Mouse (Mus musculus): ENCODE data around the gene Ank3. TPM values are rescaled to one million over a fixed set of nuclear protein-coding genes. Genes with fewer than 3 reads are reported as not detected.

Gene Ank3
- polyA plus RNA-seq, 1 experiment, result 39.1 TPM

GRCm38 (mm10) chr10:69883935-69884680 is 485.5 kb downstream of the Ank3 start:
- no peak for TF ChIP-seq CTCF (conservative IDR thresholded peaks at IDR 0.05; ENCODE audit: insufficient read depth, insufficient read length, low read depth, low read length)
- no peak for TF ChIP-seq POLR2A (IDR thresholded peaks at IDR 0.05; ENCODE audit: low read depth, low read length)
- 92% methylated on average over 4 of the region's 4 CpGs for WGBS
- no peak overlapping the region for H3K4me3 ChIP-seq (ENCODE audit: insufficient read depth, low read depth, low read length)
- H3K36me3 ChIP-seq (ENCODE audit: control insufficient read depth, insufficient read depth, low read length), result peaks cover 3% of the 10 kb centered on the region; the same call in 1 of the 2 replicates
- no peaks in the 10 kb centered on the region for H3K27me3 ChIP-seq (replicated peaks; ENCODE audit: control insufficient read depth, insufficient read depth, low read length)
- no peak overlapping the region for H3K27ac ChIP-seq (ENCODE audit: insufficient read depth, low read depth, low read length)
- peaks cover 3% of the 10 kb centered on the region; the same call in 1 of the 2 replicates for H3K4me1 ChIP-seq (ENCODE audit: control insufficient read depth, insufficient read depth, low read length)
- no peak for DNase-seq

GRCm38 (mm10) chr10:69888399-69888798 is 489.8 kb downstream of the Ank3 start:
- peaks cover 3% of the 10 kb centered on the region; the same call in 1 of the 2 replicates for H3K4me1 ChIP-seq (ENCODE audit: control insufficient read depth, insufficient read depth, low read length)
- 46% methylated on average over 4 of the region's 4 CpGs for WGBS
- no peak overlapping the region; the same call in 1 of the 2 replicates for H3K4me3 ChIP-seq (ENCODE audit: insufficient read depth, low read depth, low read length)
- TF ChIP-seq CTCF (conservative IDR thresholded peaks at IDR 0.05; ENCODE audit: insufficient read depth, insufficient read length, low read depth, low read length), result no peak
- no peak for TF ChIP-seq POLR2A (IDR thresholded peaks at IDR 0.05; ENCODE audit: low read depth, low read length)
- DNase-seq, result peak; percentile 80
- peak overlapping the region; percentile 57; the same call in 1 of the 2 replicates for H3K27ac ChIP-seq (ENCODE audit: insufficient read depth, low read depth, low read length)
- H3K27me3 ChIP-seq (replicated peaks; ENCODE audit: control insufficient read depth, insufficient read depth, low read length), result no peaks in the 10 kb centered on the region
- H3K36me3 ChIP-seq (ENCODE audit: control insufficient read depth, insufficient read depth, low read length), result no peaks in the 10 kb centered on the region; the same call in 1 of the 2 replicates

- WGBS, result 14% methylated on average over 6 of the region's 6 CpGs
Observed at GRCm38 (mm10) chr10:69889779-69890178, 491.2 kb downstream of the Ank3 start.

DNA sequence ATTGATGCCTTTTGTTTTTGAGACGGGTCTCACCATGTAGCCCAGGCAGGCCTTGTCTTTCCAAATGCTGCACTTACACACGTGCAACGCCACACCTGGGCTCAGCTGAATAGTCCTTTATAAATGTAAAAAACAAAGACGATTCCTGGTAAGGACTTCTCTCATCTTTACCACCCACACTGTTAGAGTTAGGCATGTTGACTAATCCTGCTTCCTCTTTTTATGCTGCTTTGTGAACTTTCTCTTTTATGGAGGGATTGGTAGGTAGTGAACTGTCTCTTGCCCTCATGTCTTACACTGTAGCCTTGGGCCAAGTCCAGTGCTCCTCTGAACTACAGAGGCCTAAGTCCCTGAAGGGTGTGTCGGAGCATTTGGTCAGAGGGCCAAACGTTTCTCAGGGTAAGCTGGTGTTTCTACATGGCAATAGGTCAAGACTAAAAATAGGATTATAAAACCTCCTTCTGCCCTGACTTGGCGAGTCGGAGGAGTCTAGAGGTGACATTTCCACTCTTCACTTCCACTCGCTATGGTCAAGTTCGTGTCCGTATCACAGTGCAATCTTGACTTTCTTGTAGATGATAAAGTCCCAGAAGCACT is 491.9 kb downstream of the Ank3 start:
- 78% methylated on average over 11 of the region's 11 CpGs for WGBS
- no peak overlapping the region for H3K27ac ChIP-seq (ENCODE audit: insufficient read depth, low read depth, low read length)
- TF ChIP-seq CTCF (conservative IDR thresholded peaks at IDR 0.05; ENCODE audit: insufficient read depth, insufficient read length, low read depth, low read length) (no peak), POLR2A (IDR thresholded peaks at IDR 0.05; ENCODE audit: low read depth, low read length) (no peak)

More at GRCm38 (mm10) chr10:69889779-69890178, 491.2 kb downstream of the Ank3 start:
- Histone ChIP-seq H3K27me3 (replicated peaks; ENCODE audit: control insufficient read depth, insufficient read depth, low read length) (no peaks in the 10 kb centered on the region), H3K36me3 (ENCODE audit: control insufficient read depth, insufficient read depth, low read length) (no peaks in the 10 kb centered on the region; the same call in 1 of the 2 replicates), H3K4me1 (ENCODE audit: control insufficient read depth, insufficient read depth, low read length) (peaks cover 3% of the 10 kb centered on the region; the same call in 1 of the 2 replicates), H3K4me3 (ENCODE audit: insufficient read depth, low read depth, low read length) (no peak overlapping the region), H3K27ac (ENCODE audit: insufficient read depth, low read depth, low read length) (no peak overlapping the region)
- TF ChIP-seq POLR2A (IDR thresholded peaks at IDR 0.05; ENCODE audit: low read depth, low read length) (no peak), CTCF (conservative IDR thresholded peaks at IDR 0.05; ENCODE audit: insufficient read depth, insufficient read length, low read depth, low read length) (0 out of 2 replicates have a peak, but pooled peaks have one; percentile 15)
- peak; percentile 36 for DNase-seq

GRCm38 (mm10) chr10:69892162-69892561 is 493.6 kb downstream of the Ank3 start:
- no peak for DNase-seq
- TF ChIP-seq POLR2A (IDR thresholded peaks at IDR 0.05; ENCODE audit: low read depth, low read length) (no peak), CTCF (conservative IDR thresholded peaks at IDR 0.05; ENCODE audit: insufficient read depth, insufficient read length, low read depth, low read length) (no peak)
- H3K36me3 ChIP-seq (ENCODE audit: control insufficient read depth, insufficient read depth, low read length), result no peaks in the 10 kb centered on the region
- H3K27me3 ChIP-seq (replicated peaks; ENCODE audit: control insufficient read depth, insufficient read depth, low read length), result no peaks in the 10 kb centered on the region
- no peak overlapping the region for H3K4me3 ChIP-seq (ENCODE audit: insufficient read depth, low read depth, low read length)
- peaks cover 3% of the 10 kb centered on the region; the same call in 1 of the 2 replicates for H3K4me1 ChIP-seq (ENCODE audit: control insufficient read depth, insufficient read depth, low read length)
- 94% methylated on average over 18 of the region's 18 CpGs for WGBS
- no peak overlapping the region for H3K27ac ChIP-seq (ENCODE audit: insufficient read depth, low read depth, low read length)

More for the DNA sequence above, 491.9 kb downstream of the Ank3 start:
- peak; percentile 25 for DNase-seq
- H3K4me3 ChIP-seq (ENCODE audit: insufficient read depth, low read depth, low read length), result no peak overlapping the region
- H3K27me3 ChIP-seq (replicated peaks; ENCODE audit: control insufficient read depth, insufficient read depth, low read length), result no peaks in the 10 kb centered on the region
- peaks cover 3% of the 10 kb centered on the region; the same call in 1 of the 2 replicates for H3K4me1 ChIP-seq (ENCODE audit: control insufficient read depth, insufficient read depth, low read length)
- H3K36me3 ChIP-seq (ENCODE audit: control insufficient read depth, insufficient read depth, low read length), result no peaks in the 10 kb centered on the region; the same call in 1 of the 2 replicates

DNA sequence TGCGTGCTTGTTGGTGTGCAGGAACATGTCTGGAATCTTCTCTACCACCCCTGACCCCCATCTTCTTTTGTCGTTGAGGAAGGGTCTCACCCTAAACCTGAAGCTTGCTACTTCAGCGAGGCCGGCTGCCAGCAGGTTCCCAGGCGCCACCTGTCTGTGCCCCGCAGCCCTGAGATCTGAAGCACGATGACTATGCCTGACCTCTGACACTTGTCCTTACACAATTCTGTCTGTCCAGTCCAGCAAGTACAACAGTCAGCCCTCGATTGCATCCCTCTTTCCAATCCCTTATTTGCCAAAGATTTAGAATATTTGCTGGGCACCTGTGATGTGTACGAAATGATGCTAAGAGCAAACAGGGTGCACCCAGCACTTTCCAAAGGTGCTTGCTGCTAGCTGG is 497.0 kb downstream of the Ank3 start:
- whole genome bisulfite sequencing, result 72% methylated on average over 9 of the region's 9 CpGs
- no peak for DNase-seq

DNA sequence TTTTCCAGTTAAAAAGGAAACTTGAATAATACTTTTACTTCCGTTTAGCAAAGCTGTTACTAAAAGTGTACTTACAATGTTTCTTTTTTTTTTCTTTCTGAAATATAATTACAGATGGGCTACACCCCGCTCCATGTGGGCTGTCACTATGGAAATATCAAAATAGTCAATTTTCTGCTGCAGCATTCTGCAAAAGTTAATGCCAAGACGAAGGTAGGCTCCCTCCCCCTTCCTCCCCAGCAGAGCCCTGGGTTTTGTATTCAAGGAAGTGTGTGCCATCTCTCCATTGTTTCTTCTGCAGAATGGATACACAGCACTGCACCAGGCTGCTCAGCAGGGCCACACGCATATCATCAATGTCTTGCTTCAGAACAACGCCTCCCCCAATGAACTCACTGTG is 499.4 kb downstream of the Ank3 start:
- H3K27me3 ChIP-seq (replicated peaks; ENCODE audit: control insufficient read depth, insufficient read depth, low read length), result no peaks in the 10 kb centered on the region
- H3K27ac ChIP-seq (ENCODE audit: insufficient read depth, low read depth, low read length), result no peak overlapping the region
- TF ChIP-seq POLR2A (IDR thresholded peaks at IDR 0.05; ENCODE audit: low read depth, low read length) (no peak), CTCF (conservative IDR thresholded peaks at IDR 0.05; ENCODE audit: insufficient read depth, insufficient read length, low read depth, low read length) (no peak)
- WGBS, result 77% methylated on average over 5 of the region's 5 CpGs
- DNase-seq, result no peak
- no peaks in the 10 kb centered on the region for H3K4me1 ChIP-seq (ENCODE audit: control insufficient read depth, insufficient read depth, low read length)
- no peak overlapping the region for H3K4me3 ChIP-seq (ENCODE audit: insufficient read depth, low read depth, low read length)
- H3K36me3 ChIP-seq (ENCODE audit: control insufficient read depth, insufficient read depth, low read length), result peaks cover 3% of the 10 kb centered on the region

More for the DNA sequence above, 497.0 kb downstream of the Ank3 start:
- TF ChIP-seq POLR2A (IDR thresholded peaks at IDR 0.05; ENCODE audit: low read depth, low read length), result no peak
- no peak; the same call in 1 of the 2 replicates for TF ChIP-seq CTCF (conservative IDR thresholded peaks at IDR 0.05; ENCODE audit: insufficient read depth, insufficient read length, low read depth, low read length)
- Histone ChIP-seq H3K4me1 (ENCODE audit: control insufficient read depth, insufficient read depth, low read length) (no peaks in the 10 kb centered on the region), H3K27ac (ENCODE audit: insufficient read depth, low read depth, low read length) (no peak overlapping the region), H3K36me3 (ENCODE audit: control insufficient read depth, insufficient read depth, low read length) (peaks cover 2% of the 10 kb centered on the region), H3K27me3 (replicated peaks; ENCODE audit: control insufficient read depth, insufficient read depth, low read length) (no peaks in the 10 kb centered on the region), H3K4me3 (ENCODE audit: insufficient read depth, low read depth, low read length) (no peak overlapping the region)
